In genomic region chr1:39449251-39449790, GRCm38 (mm10) we compare ENCODE assay signal across 10 mouse cellular contexts. TPM values are rescaled to one million over a fixed set of nuclear protein-coding genes. Genes with fewer than 3 reads are reported as not detected.
DNase-seq lines count a peak whose midpoint lies in the region; ATAC-seq and TF ChIP-seq lines count a peak whose summit lies in the region.
"Had no signal": no experiment of that assay in that cellular context is flagged by ENCODE, and none has a peak within 500 bp of the region (broad histone marks: within the 10 kb centered on the region; RNA-seq: fewer than 3 reads in every experiment).

No protein-coding gene starts in this region.

- no peak for TF ChIP-seq POLR2A in cerebellum, adult 2 months (IDR thresholded peaks at IDR 0.05; ENCODE audit: borderline replicate concordance, insufficient read depth, low read length)

- peaks cover 62% of the 10 kb centered on the region for H3K4me1 ChIP-seq in cerebellum, adult 2 months (ENCODE audit: control insufficient read depth, insufficient read depth, low read length)
- H3K4me1 ChIP-seq in stomach, embryonic 14.5 days (ENCODE audit: control insufficient read depth, insufficient read depth, low read length) = peaks cover 18% of the 10 kb centered on the region
- peaks cover 8% of the 10 kb centered on the region; the same call in 1 of the 2 replicates for H3K4me1 ChIP-seq in stomach, postnatal 0 days (replicated peaks; ENCODE audit: control insufficient read depth, insufficient read depth)
- H3K4me1 ChIP-seq in hindbrain, embryonic 16.5 days (ENCODE audit: control insufficient read depth, insufficient read depth, low read depth, low read length) = peaks cover 5% of the 10 kb centered on the region

- no peak overlapping the region for H3K4me3 ChIP-seq in cerebellum, adult 2 months (replicated peaks; ENCODE audit: insufficient read depth, low read depth, low read length)
- no peak overlapping the region for H3K4me3 ChIP-seq in stomach, embryonic 14.5 days (ENCODE audit: low read depth, low read length)
- H3K4me3 ChIP-seq in stomach, postnatal 0 days (ENCODE audit: low read depth, low read length) = no peak overlapping the region
- no peak overlapping the region for H3K4me3 ChIP-seq in hindbrain, embryonic 16.5 days (ENCODE audit: low read length)

- no peaks in the 10 kb centered on the region for H3K9me3 ChIP-seq in stomach, embryonic 14.5 days (ENCODE audit: control insufficient read depth, low read depth, low read length)
- no peaks in the 10 kb centered on the region for H3K9me3 ChIP-seq in stomach, postnatal 0 days (ENCODE audit: control insufficient read depth, low read length)
- H3K9me3 ChIP-seq in hindbrain, embryonic 16.5 days (ENCODE audit: control insufficient read depth, low read length) = no peaks in the 10 kb centered on the region

- H3K36me3 ChIP-seq in stomach, embryonic 14.5 days (ENCODE audit: control insufficient read depth, insufficient read depth, low read length) = no peaks in the 10 kb centered on the region
- no peaks in the 10 kb centered on the region for H3K36me3 ChIP-seq in stomach, postnatal 0 days (ENCODE audit: control insufficient read depth, insufficient read depth, low read length)
- no peaks in the 10 kb centered on the region for H3K36me3 ChIP-seq in hindbrain, embryonic 16.5 days (ENCODE audit: control insufficient read depth, insufficient read depth, low read length)

- H3K4me2 ChIP-seq in stomach, embryonic 14.5 days (replicated peaks; ENCODE audit: low read depth, low read length) = no peak overlapping the region
- no peak overlapping the region for H3K4me2 ChIP-seq in stomach, postnatal 0 days (replicated peaks; ENCODE audit: low read depth)
- no peak overlapping the region for H3K4me2 ChIP-seq in hindbrain, embryonic 16.5 days (ENCODE audit: low read length)

- peak overlapping the region; percentile 32 for H3K27ac ChIP-seq in cerebellum, adult 2 months (ENCODE audit: insufficient read depth, low read length)
- H3K27ac ChIP-seq in stomach, embryonic 14.5 days (ENCODE audit: low read length) = peak overlapping the region; percentile 39; the same call in 1 of the 2 replicates
- H3K27ac ChIP-seq in stomach, postnatal 0 days (replicated peaks) = no peak overlapping the region
- H3K27ac ChIP-seq in hindbrain, embryonic 16.5 days (ENCODE audit: low read depth, low read length) = no peak overlapping the region

- 40% methylated on average over 12 of the region's 12 CpGs for WGBS in cerebellum, adult 2 months
- 83% methylated on average over 12 of the region's 12 CpGs for WGBS in stomach, embryonic 14.5 days
- 70% methylated on average over 12 of the region's 12 CpGs for whole genome bisulfite sequencing in stomach, postnatal 0 days
- 91% methylated on average over 12 of the region's 12 CpGs for WGBS in hindbrain, embryonic 16.5 days

- no peak overlapping the region for H3K9ac ChIP-seq in stomach, embryonic 14.5 days (replicated peaks; ENCODE audit: low read depth, low read length)
- no peak overlapping the region for H3K9ac ChIP-seq in stomach, postnatal 0 days (ENCODE audit: low read length)
- H3K9ac ChIP-seq in hindbrain, embryonic 16.5 days (ENCODE audit: low read depth, low read length) = no peak overlapping the region

- no peaks in the 10 kb centered on the region for H3K27me3 ChIP-seq in cerebellum, adult 2 months (ENCODE audit: control insufficient read depth, insufficient read depth, low read length)
- no peaks in the 10 kb centered on the region for H3K27me3 ChIP-seq in stomach, embryonic 14.5 days (ENCODE audit: control insufficient read depth, insufficient read depth, low read length)
- no peaks in the 10 kb centered on the region for H3K27me3 ChIP-seq in stomach, postnatal 0 days (ENCODE audit: control insufficient read depth, insufficient read depth, low read length)
- H3K27me3 ChIP-seq in hindbrain, embryonic 16.5 days (replicated peaks; ENCODE audit: control insufficient read depth, insufficient read depth, low read length) = no peaks in the 10 kb centered on the region

- no peak for TF ChIP-seq CTCF in cerebellum, adult 2 months (IDR thresholded peaks at IDR 0.05; ENCODE audit: borderline replicate concordance, insufficient read depth, low read depth, low read length)
- TF ChIP-seq CTCF in stomach, postnatal 0 days (IDR thresholded peaks at IDR 0.05; ENCODE audit: low read depth) = no peak

- TF ChIP-seq EP300 in stomach, postnatal 0 days (optimal IDR thresholded peaks at IDR 0.05) = no peak

- ATAC-seq in stomach, embryonic 14.5 days (ENCODE audit: insufficient number of reproducible peaks, insufficient read depth, low FRiP score, low read depth) = no peak
- ATAC-seq in stomach, postnatal 0 days (ENCODE audit: low FRiP score, low TSS enrichment) = no peak
- ATAC-seq in hindbrain, embryonic 16.5 days = no peak

- no peak for DNase-seq in cerebellum, adult 2 months
- DNase-seq in cerebellum, postnatal 14 days = no peak
- no peak for DNase-seq in stomach, postnatal 0 days (ENCODE audit: low spot score)
- peak; percentile 14 for DNase-seq in naive thymus-derived CD4-positive, alpha-beta T cell, adult 2 months (ENCODE audit: low read depth)
- DNase-seq in frontal cortex, adult 2 months (ENCODE audit: extremely low spot score in 1 of 2, low spot score in 1 of 2) = no peak
- no peak for DNase-seq in cerebellum, postnatal 4 days (ENCODE audit: low spot score in 2 of 2)
- DNase-seq: adrenal gland, postnatal 25 days; kidney, adult 18-20 months had no signal

RNA-seq across cellular contexts. Expression of gene Tbc1d8, which starts 29.2 kb away (rescaled TPM):
- polyA plus RNA-seq in cerebellum, adult 2 months (2012; rRNA removed) = 29.2 and 34.0 TPM in 2 replicates
- 11.7 and 12.4 TPM in 2 replicates for polyA plus RNA-seq in stomach, embryonic 14.5 days (2014; fragmentation: Nextera tagmentation; extraction: Ambion mirVana)
- 5.3 and 7.3 TPM in 2 replicates for polyA plus RNA-seq in stomach, postnatal 0 days (2015; fragmentation: Nextera tagmentation; extraction: Ambion mirVana)
- 20.7 and 20.9 TPM in 2 replicates for polyA plus RNA-seq in frontal cortex, adult 2 months (2012; rRNA removed)
- 9.9 and 12.3 TPM in 2 replicates for polyA plus RNA-seq in hindbrain, embryonic 16.5 days (2015; fragmentation: Nextera tagmentation; extraction: Ambion mirVana)

Comparison
In these comparisons a context has a peak if more than half of its experiments do, and no peak if none do; other contexts are left out.
1. H3K27ac ChIP-seq: peak in cerebellum, adult 2 months (single experiment) and stomach, embryonic 14.5 days (single experiment); none in stomach, postnatal 0 days (single experiment) and hindbrain, embryonic 16.5 days (single experiment).